Mouse (Mus musculus): Measurements from ENCODE around the gene Isyna1.

DNA sequence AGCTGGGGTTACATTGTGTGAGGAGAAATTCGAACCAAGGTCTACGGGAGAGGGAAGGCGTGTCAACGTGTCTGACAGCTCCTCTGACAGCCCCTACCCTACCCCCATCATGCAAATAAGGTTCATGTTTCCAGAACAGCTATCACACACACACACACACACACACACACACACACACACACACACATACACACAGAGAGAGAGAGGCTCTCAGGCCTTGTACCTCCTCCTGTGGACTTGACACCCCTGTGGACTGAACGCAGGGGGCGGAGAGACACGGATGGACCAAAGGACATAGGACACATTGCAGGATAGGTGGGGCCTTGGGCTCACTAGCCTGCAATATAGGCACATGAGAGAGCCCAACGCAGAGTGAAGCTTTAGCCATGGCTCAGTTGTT lies 42.7 kb downstream of the Isyna1 start:
- TF ChIP-seq CTCF (IDR thresholded peaks at IDR 0.05; ENCODE audit: extremely low read depth, insufficient read length, insufficient replicate concordance, low read depth, low read length) (no peak), POLR2A (IDR thresholded peaks at IDR 0.05; ENCODE audit: low read depth, low read length) (no peak)
